Mouse (Mus musculus): ENCODE measurements around the gene Meis3.

The Meis3 gene

DNA sequence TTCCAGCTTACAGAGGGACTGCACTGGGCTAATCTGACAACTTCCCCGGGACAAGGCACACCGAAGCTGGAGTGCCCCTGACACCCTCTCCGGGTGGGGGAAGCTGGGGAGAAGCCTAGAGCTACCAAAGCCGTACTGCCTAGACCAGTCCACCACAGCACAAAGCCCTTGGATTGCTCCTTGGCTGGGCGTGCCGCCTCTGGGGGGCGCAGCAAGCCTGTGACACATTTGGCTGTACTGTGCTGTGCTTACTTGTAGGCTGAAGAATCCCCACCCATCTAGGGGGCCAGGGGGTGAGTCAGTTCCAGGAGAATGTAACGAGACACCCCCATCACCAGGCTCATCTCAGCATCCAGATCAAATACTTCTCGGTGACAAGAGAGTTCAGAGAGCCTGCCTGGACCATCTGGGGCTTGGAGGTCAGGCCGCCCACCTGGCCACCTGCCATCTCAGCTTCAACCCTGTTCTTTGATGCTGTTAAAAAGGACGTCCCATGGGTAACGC is 36.0 kb downstream of the Meis3 start:
- peak; percentile 31 for DNase-seq (ENCODE audit: low spot score)

GRCm38 (mm10) chr7:16213196-16213595 is 38.3 kb downstream of the Meis3 start:
- DNase-seq (ENCODE audit: low spot score): no peak

DNA sequence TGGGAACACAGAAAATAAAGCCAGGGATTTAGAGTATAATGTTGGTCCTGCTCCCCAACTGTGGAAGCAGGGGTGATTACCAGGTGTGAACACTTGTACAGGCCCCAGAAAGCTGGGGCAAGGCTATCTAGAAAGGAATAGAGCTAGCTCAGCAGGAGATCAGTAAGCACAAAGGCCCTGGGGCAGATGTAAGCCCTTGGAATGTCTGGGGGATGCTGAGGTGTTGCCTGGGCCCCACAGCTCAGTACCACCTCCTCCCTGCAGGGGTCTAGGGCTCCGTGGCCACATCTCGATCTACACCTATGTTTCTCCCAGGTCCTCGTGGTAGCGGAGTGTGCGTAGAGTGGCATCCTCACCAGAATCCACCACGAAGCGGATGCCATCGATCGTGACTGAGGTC is 39.1 kb downstream of the Meis3 start:
- DNase-seq (ENCODE audit: low spot score): no peak

DNA sequence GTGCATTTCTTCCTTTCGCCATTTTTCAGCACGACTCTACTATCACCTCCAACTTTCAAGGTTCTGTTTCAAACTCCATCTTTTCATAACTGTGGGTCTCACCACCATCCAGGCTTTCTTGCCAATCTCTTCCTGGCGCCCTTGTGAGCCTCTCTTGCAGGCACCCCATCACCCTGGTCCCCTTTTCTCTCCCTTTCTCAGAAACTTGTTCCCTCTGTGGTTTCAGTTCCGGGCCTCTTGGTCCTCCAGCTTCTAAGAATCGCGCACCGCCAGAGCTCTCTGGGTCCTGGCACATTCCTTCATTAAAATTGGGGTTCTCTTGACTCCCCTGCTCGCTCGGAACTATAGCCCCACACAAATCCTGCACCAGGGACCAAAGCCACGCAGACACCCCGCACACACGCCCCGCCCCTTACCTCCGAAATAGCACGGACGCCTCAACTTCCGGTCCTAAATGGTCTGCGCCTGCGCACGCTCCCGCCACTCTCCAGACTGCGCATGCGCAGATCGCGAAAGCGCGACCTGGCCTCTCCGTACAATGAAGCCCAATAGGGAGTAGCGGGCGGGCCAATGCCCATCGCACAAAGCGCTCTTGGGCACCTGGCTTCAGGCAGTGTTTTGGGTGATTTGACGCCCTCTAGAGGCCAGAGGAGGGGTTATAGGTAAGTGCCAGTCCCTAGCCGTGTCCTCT is 46.8 kb downstream of the Meis3 start, which contains the start of gene Dhx34:
Gene Dhx34 (minus strand): TSS at position 456 of the 691 bp plus-strand sequence.
- peak; percentile 98 for DNase-seq (ENCODE audit: low spot score)

- DNase-seq (ENCODE audit: low spot score): peak; percentile 85
These were observed 55.0 kb downstream of the Meis3 start for GRCm38 (mm10) chr7:16229869-16230268.
